Comparison of ENCODE assay signal across 8 mouse cellular contexts in the genomic region with DNA sequence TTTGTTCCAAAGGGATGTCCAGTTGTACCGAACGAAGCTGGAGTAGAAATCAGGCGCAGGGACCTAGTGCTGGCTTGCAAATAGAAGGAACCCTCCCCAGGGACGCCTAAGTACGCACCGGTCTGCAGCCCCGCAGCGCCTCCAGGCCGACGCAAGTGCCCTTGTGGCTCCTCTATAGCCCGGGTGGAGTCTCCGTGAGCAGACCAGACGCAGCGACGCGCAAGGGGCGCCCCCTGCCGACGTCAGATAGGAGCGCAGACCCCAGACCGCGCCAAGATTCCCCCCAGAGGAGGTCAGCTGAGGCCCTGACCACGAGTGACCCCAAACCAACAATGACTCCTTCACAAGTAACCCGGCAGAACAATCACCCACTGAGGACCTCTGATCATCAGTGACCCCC.
DNase-seq lines count a peak whose midpoint lies in the region; ATAC-seq lines count a peak whose summit lies in the region.
"Had no signal": no experiment of that assay in that cellular context is flagged by ENCODE, and none has a peak within 500 bp of the region (broad histone marks: within the 10 kb centered on the region; RNA-seq: fewer than 3 reads in every experiment).

No protein-coding gene starts in this region.

- WGBS in midbrain, embryonic 11.5 days: under 1% methylated on average over 24 of the region's 24 CpGs

- H3K9ac ChIP-seq in midbrain, embryonic 11.5 days (ENCODE audit: low read length): no peak overlapping the region

- no peaks in the 10 kb centered on the region for H3K36me3 ChIP-seq in midbrain, embryonic 11.5 days (ENCODE audit: control insufficient read depth, insufficient read depth, low read length)
- no peaks in the 10 kb centered on the region for H3K36me3 ChIP-seq in splenic B cell, adult 2 months (ENCODE audit: control insufficient read depth, insufficient read depth, low read length, poor library complexity, severe bottlenecking)

- peaks cover 36% of the 10 kb centered on the region for H3K27me3 ChIP-seq in midbrain, embryonic 11.5 days (ENCODE audit: control insufficient read depth, insufficient read depth, low read length)
- no peaks in the 10 kb centered on the region for H3K27me3 ChIP-seq in splenic B cell, adult 2 months (ENCODE audit: control insufficient read depth, insufficient read depth, low read length, poor library complexity, severe bottlenecking)

- peak; percentile 68 for DNase-seq in adrenal gland, adult 2 months
- peak; percentile 95 to 96 for DNase-seq in cerebellum, postnatal 10 days
- peak; percentile 33 to 47 for DNase-seq in frontal cortex, postnatal 36 days (ENCODE audit: low spot score in 2 of 2)
- peak; percentile 37 for DNase-seq in induced T-regulatory cell, adult 2 months (ENCODE audit: low read depth)
- peak; percentile 41 to 47 for DNase-seq in left cerebral cortex, postnatal 25 days (ENCODE audit: low spot score in 2 of 2)
- peak; percentile 98 for DNase-seq in midbrain, embryonic 11.5 days (ENCODE audit: low spot score, missing footprints)
- DNase-seq in splenic B cell, adult 2 months (ENCODE audit: low read depth, low spot score): peak; percentile 33

- H3K9me3 ChIP-seq in midbrain, embryonic 11.5 days (ENCODE audit: control insufficient read depth, low read length): no peaks in the 10 kb centered on the region

- H3K4me3 ChIP-seq in midbrain, embryonic 11.5 days (ENCODE audit: low read depth, low read length): no peak overlapping the region
- H3K4me3 ChIP-seq: myocyte had no signal

- no peak overlapping the region for H3K27ac ChIP-seq in midbrain, embryonic 11.5 days (ENCODE audit: low read depth, low read length)

- ATAC-seq in midbrain, embryonic 11.5 days (ENCODE audit: low FRiP score): peak; percentile 77

- H3K4me1 ChIP-seq in midbrain, embryonic 11.5 days (ENCODE audit: control insufficient read depth, insufficient read depth, low read length): peaks cover 6% of the 10 kb centered on the region; the same call in 1 of the 2 replicates

- intact Hi-C loops in left cerebral cortex, postnatal 25 days (cut with DNase I): loop anchor here (1.0 to 10.0 kb wide), 2 partner anchors 132 to 314 kb away; a partner anchor contains a TSS

- no peak overlapping the region; the same call in 1 of the 2 replicates for H3K4me2 ChIP-seq in midbrain, embryonic 11.5 days

Comparison
In these comparisons a context has a peak if more than half of its experiments do, and no peak if none do; other contexts are left out.
1. DNase-seq: peak in every context shown above with its lines; median percentile 98 in midbrain, embryonic 11.5 days; 96 in cerebellum, postnatal 10 days; 68 in adrenal gland, adult 2 months; 44 in left cerebral cortex, postnatal 25 days; 40 in frontal cortex, postnatal 36 days; 37 in induced T-regulatory cell, adult 2 months; 33 in splenic B cell, adult 2 months.